Mouse (Mus musculus) liver, adult 2 months (tissue): ENCODE data around the gene Vps29.

ENCODE experiments used
- CTCF ChIP-seq: fragments of 200-500 bp; IDR thresholded peaks from 2 replicates; pipeline ENCODE4 v1.5.1; 2011; ENCODE audit warnings: low read depth, low read length, control low read depth
- POLR2A ChIP-seq: fragments of 200-500 bp; IDR thresholded peaks from 2 replicates; pipeline ENCODE4 v1.6.1; 2011; ENCODE audit warnings: low read length, control low read depth; ENCODE audit not compliant: insufficient read depth; ENCODE audit errors: extremely low read depth

GRCm38 (mm10) chr5:122336554-122337294 lies 17.4 kb upstream of the Vps29 start:
- no peak for TF ChIP-seq CTCF
- TF ChIP-seq POLR2A, result no peak
